Mouse (Mus musculus) hindbrain, embryonic 16.5 days (tissue): Measurements from ENCODE around the gene Fbxw9. TPM values are rescaled to one million over a fixed set of nuclear protein-coding genes. Genes with fewer than 3 reads are reported as not detected.

Experiments used
- ATAC-seq: fragments of 200-750 bp; cut with Nextera tagmentation; 2 replicates; pipeline ENCODE4 v1.8.0; 2017; ENCODE audit warnings: moderate TSS enrichment, moderate library complexity
- H3K27ac ChIP-seq: fragments of 300-500 bp; sonication (generic); 2 replicates; pipeline ENCODE4 v1.5.1; 2014; ENCODE audit warnings: low read depth, mild to moderate bottlenecking, control low read depth, low read length, moderate library complexity
- H3K27me3 ChIP-seq: fragments of 300-500 bp; sonication (generic); replicated peaks from 2 replicates; pipeline ENCODE4 v1.6.1; 2014; ENCODE audit warnings: low read length; ENCODE audit not compliant: control insufficient read depth, insufficient read depth
- H3K36me3 ChIP-seq: fragments of 300-500 bp; sonication (generic); 2 replicates; pipeline ENCODE4 v1.6.1; 2014; ENCODE audit warnings: mild to moderate bottlenecking, low read length, moderate library complexity, mixed read lengths; ENCODE audit not compliant: control insufficient read depth, insufficient read depth
- H3K4me1 ChIP-seq: fragments of 300-500 bp; sonication (generic); 2 replicates; pipeline ENCODE4 v1.6.1; 2014; ENCODE audit warnings: low read depth, low read length; ENCODE audit not compliant: control insufficient read depth, insufficient read depth
- H3K4me2 ChIP-seq: fragments of 300-500 bp; sonication (generic); 2 replicates; pipeline ENCODE4 v1.6.1; 2014; ENCODE audit warnings: mild to moderate bottlenecking, low read length, control low read depth, moderate library complexity
- H3K4me3 ChIP-seq: fragments of 300-500 bp; sonication (generic); 2 replicates; pipeline ENCODE4 v1.5.1; 2014; ENCODE audit warnings: mild to moderate bottlenecking, low read length, control low read depth, moderate library complexity
- H3K9ac ChIP-seq: fragments of 300-500 bp; sonication (generic); 2 replicates; pipeline ENCODE4 v1.6.1; 2014; ENCODE audit warnings: low read depth, mild to moderate bottlenecking, control low read depth, low read length, moderate library complexity
- H3K9me3 ChIP-seq: fragments of 300-500 bp; sonication (generic); 2 replicates; pipeline ENCODE4 v1.6.1; 2014; ENCODE audit warnings: mild to moderate bottlenecking, low read length, moderate library complexity; ENCODE audit not compliant: control insufficient read depth
- WGBS: fragments of 180-500 bp; shearing (Covaris S2); extraction: QIAGEN DNeasy Blood & Tissue Kit; methylation state at CpG from one replicate; pipeline ENCODE4 v1.1.7; 2014; 5-methylcytosine and 5-hydroxymethylcytosine counted together
- polyA plus RNA-seq: library from polyadenylated mRNA; unstranded; fragments of >200 nt; fragmentation: Nextera tagmentation; extraction: Ambion mirVana; gene quantifications from 2 replicates; pipeline ENCODE4 v1.2.1, GENCODE M21; 2015

Fbxw9 gene
- polyA plus RNA-seq, 1 experiment from 2014 or later = 83.2 TPM

- H3K27me3 ChIP-seq = no peaks in the 10 kb centered on the region
- 6% methylated on average over 12 of the region's 12 CpGs for WGBS
- H3K9ac ChIP-seq = peak overlapping the region; percentile 54; the same call in 1 of the 2 replicates
- H3K4me2 ChIP-seq = peak overlapping the region; percentile 94
- peaks cover 21% of the 10 kb centered on the region for H3K36me3 ChIP-seq
- ATAC-seq = no peak
- H3K4me1 ChIP-seq = peaks cover 28% of the 10 kb centered on the region
- H3K27ac ChIP-seq = no peak overlapping the region
- H3K9me3 ChIP-seq = no peaks in the 10 kb centered on the region
- peak overlapping the region; percentile 86 for H3K4me3 ChIP-seq
Measured at GRCm38 (mm10) chr8:85035165-85035727, 24.6 kb upstream of the Fbxw9 start.

GRCm38 (mm10) chr8:85035728-85036310 lies 24.0 kb upstream of the Fbxw9 start:
- Histone ChIP-seq H3K4me2 (peak overlapping the region; percentile 94), H3K36me3 (peaks cover 22% of the 10 kb centered on the region), H3K27me3 (no peaks in the 10 kb centered on the region), H3K9me3 (no peaks in the 10 kb centered on the region), H3K4me1 (peaks cover 28% of the 10 kb centered on the region), H3K9ac (peak overlapping the region; percentile 54), H3K27ac (peak overlapping the region; percentile 80), H3K4me3 (peak overlapping the region; percentile 86)
- WGBS = under 1% methylated on average over 15 of the region's 15 CpGs
- ATAC-seq = no peak

- Histone ChIP-seq H3K4me2 (peak overlapping the region; percentile 94), H3K27me3 (no peaks in the 10 kb centered on the region), H3K9me3 (no peaks in the 10 kb centered on the region), H3K36me3 (peaks cover 24% of the 10 kb centered on the region), H3K4me3 (peak overlapping the region; percentile 86), H3K4me1 (peaks cover 28% of the 10 kb centered on the region), H3K27ac (peak overlapping the region; percentile 80), H3K9ac (peak overlapping the region; percentile 54)
- 0% methylated on average over 9 of the region's 9 CpGs for WGBS
- peak; percentile 64 for ATAC-seq
Measured at GRCm38 (mm10) chr8:85036381-85036717, 23.5 kb upstream of the Fbxw9 start.

GRCm38 (mm10) chr8:85036718-85037365 lies 23.0 kb upstream of the Fbxw9 start, which contains the start of gene Tnpo2:
TSS of gene Tnpo2 (plus strand) at chr8:85036915.
- H3K4me2 ChIP-seq = peak within 1 kb of the TSS; percentile 94
- peaks cover 28% of the 10 kb centered on the region for H3K4me1 ChIP-seq
- H3K36me3 ChIP-seq = peaks cover 23% of the 10 kb centered on the region
- peak within 1 kb of the TSS; percentile 86 for H3K4me3 ChIP-seq
- peak; percentile 92 for ATAC-seq
- no peaks in the 10 kb centered on the region for H3K27me3 ChIP-seq
- peak within 1 kb of the TSS; percentile 99 for H3K27ac ChIP-seq
- peak within 1 kb of the TSS; percentile 91 for H3K9ac ChIP-seq
- H3K9me3 ChIP-seq = no peaks in the 10 kb centered on the region
- WGBS = under 1% methylated on average over 59 of the region's 59 CpGs

GRCm38 (mm10) chr8:85037366-85037680 lies 22.5 kb upstream of the Fbxw9 start:
- Histone ChIP-seq H3K36me3 (peaks cover 21% of the 10 kb centered on the region), H3K9me3 (no peaks in the 10 kb centered on the region), H3K9ac (peak overlapping the region; percentile 91), H3K27me3 (no peaks in the 10 kb centered on the region), H3K4me2 (peak overlapping the region; percentile 94), H3K4me1 (peaks cover 28% of the 10 kb centered on the region), H3K4me3 (peak overlapping the region; percentile 86), H3K27ac (peak overlapping the region; percentile 99)
- ATAC-seq = peak; percentile 62
- WGBS = 0% methylated on average over 14 of the region's 14 CpGs

- under 1% methylated on average over 46 of the region's 57 CpGs for WGBS
Measured at GRCm38 (mm10) chr8:85037681-85038531, 21.9 kb upstream of the Fbxw9 start.

GRCm38 (mm10) chr8:85043619-85044018 lies 16.2 kb upstream of the Fbxw9 start:
- peaks cover 45% of the 10 kb centered on the region for H3K36me3 ChIP-seq
- H3K27ac ChIP-seq = no peak overlapping the region
- H3K4me1 ChIP-seq = peaks cover 10% of the 10 kb centered on the region
- no peak overlapping the region for H3K4me2 ChIP-seq
- H3K9ac ChIP-seq = no peak overlapping the region
- H3K9me3 ChIP-seq = no peaks in the 10 kb centered on the region
- WGBS = 96% methylated on average over 6 of the region's 6 CpGs
- no peak overlapping the region for H3K4me3 ChIP-seq
- ATAC-seq = no peak
- H3K27me3 ChIP-seq = no peaks in the 10 kb centered on the region

More at GRCm38 (mm10) chr8:85037681-85038531, 21.9 kb upstream of the Fbxw9 start:
- peak overlapping the region; percentile 91 for H3K9ac ChIP-seq
- peak overlapping the region; percentile 86 for H3K4me3 ChIP-seq
- H3K27ac ChIP-seq = peak overlapping the region; percentile 99
- H3K9me3 ChIP-seq = no peaks in the 10 kb centered on the region
- H3K36me3 ChIP-seq = peaks cover 16% of the 10 kb centered on the region; the same call in 1 of the 2 replicates
- peak overlapping the region; percentile 94 for H3K4me2 ChIP-seq
- H3K27me3 ChIP-seq = no peaks in the 10 kb centered on the region
- ATAC-seq = 0 out of 2 replicates have a peak, but pooled peaks have one; percentile 2
- H3K4me1 ChIP-seq = peaks cover 28% of the 10 kb centered on the region

- H3K9ac ChIP-seq = no peak overlapping the region
- peaks cover 24% of the 10 kb centered on the region for H3K36me3 ChIP-seq
- peaks cover 18% of the 10 kb centered on the region for H3K4me1 ChIP-seq
- no peak overlapping the region for H3K27ac ChIP-seq
- WGBS = 80% methylated on average over 7 of the region's 7 CpGs
- no peak for ATAC-seq
- no peak overlapping the region for H3K4me3 ChIP-seq
- no peaks in the 10 kb centered on the region for H3K27me3 ChIP-seq
- H3K9me3 ChIP-seq = no peaks in the 10 kb centered on the region
- H3K4me2 ChIP-seq = no peak overlapping the region
Measured at GRCm38 (mm10) chr8:85057367-85057766, 2.5 kb upstream of the Fbxw9 start.

- H3K27ac ChIP-seq = no peak overlapping the region
Measured at GRCm38 (mm10) chr8:85062603-85063002, 2.7 kb downstream of the Fbxw9 start.

More at GRCm38 (mm10) chr8:85062603-85063002, 2.7 kb downstream of the Fbxw9 start:
- Histone ChIP-seq H3K36me3 (peaks cover 19% of the 10 kb centered on the region), H3K27me3 (no peaks in the 10 kb centered on the region), H3K9me3 (no peaks in the 10 kb centered on the region), H3K9ac (no peak overlapping the region), H3K4me2 (no peak overlapping the region), H3K4me3 (no peak overlapping the region), H3K4me1 (peaks cover 19% of the 10 kb centered on the region)
- 94% methylated on average over 4 of the region's 4 CpGs for WGBS
- no peak for ATAC-seq
